Mouse (Mus musculus) midbrain, embryonic 11.5 days (tissue): ENCODE results near the gene Efcab3. TPM values are rescaled to one million over a fixed set of nuclear protein-coding genes. Genes with fewer than 3 reads are reported as not detected.

Source experiments
- ATAC-seq: fragments of 200-750 bp; cut with Nextera tagmentation; 2 replicates; pipeline ENCODE4 v1.8.0; 2017; ENCODE audit warnings: moderate TSS enrichment, moderate library complexity; ENCODE audit not compliant: low FRiP score
- DNase-seq: peaks from one replicate; pipeline ENCODE4 v3.0.0; 2015; ENCODE audit warnings: low spot score; ENCODE audit errors: missing footprints
- H3K27ac ChIP-seq: fragments of 300-500 bp; sonication (generic); 2 replicates; pipeline ENCODE4 v1.5.1; 2014; ENCODE audit warnings: low read depth, low read length
- H3K27me3 ChIP-seq: fragments of 300-500 bp; sonication (generic); 2 replicates; pipeline ENCODE4 v1.6.1; 2014; ENCODE audit warnings: mild to moderate bottlenecking, low read length, moderate library complexity, mixed read lengths; ENCODE audit not compliant: control insufficient read depth, insufficient read depth
- H3K36me3 ChIP-seq: fragments of 300-500 bp; sonication (generic); 2 replicates; pipeline ENCODE4 v1.6.1; 2014; ENCODE audit warnings: mild to moderate bottlenecking, low read length, moderate library complexity, mixed read lengths; ENCODE audit not compliant: control insufficient read depth, insufficient read depth
- H3K4me1 ChIP-seq: fragments of 300-500 bp; sonication (generic); 2 replicates; pipeline ENCODE4 v1.6.1; 2014; ENCODE audit warnings: low read length; ENCODE audit not compliant: control insufficient read depth, insufficient read depth
- H3K4me2 ChIP-seq: fragments of 300-500 bp; sonication (generic); 2 replicates; pipeline ENCODE4 v1.6.1; 2014; ENCODE audit warnings: mild to moderate bottlenecking, moderate library complexity
- H3K4me3 ChIP-seq: fragments of 300-500 bp; sonication (generic); 2 replicates; pipeline ENCODE4 v1.5.1; 2014; ENCODE audit warnings: low read depth, low read length
- H3K9ac ChIP-seq: fragments of 300-500 bp; sonication (generic); 2 replicates; pipeline ENCODE4 v1.6.1; 2014; ENCODE audit warnings: low read length
- H3K9me3 ChIP-seq: fragments of 300-500 bp; sonication (generic); 2 replicates; pipeline ENCODE4 v1.6.1; 2016; ENCODE audit warnings: low read length; ENCODE audit not compliant: control insufficient read depth
- WGBS: fragments of 180-500 bp; shearing (Covaris S2); extraction: QIAGEN DNeasy Blood & Tissue Kit; methylation state at CpG from one replicate; pipeline ENCODE4 v1.1.7; 2014; 5-methylcytosine and 5-hydroxymethylcytosine counted together
- polyA plus RNA-seq: library from polyadenylated mRNA; unstranded; fragments of >200 nt; fragmentation: Nextera tagmentation; extraction: Ambion mirVana; gene quantifications from 2 replicates; pipeline ENCODE4 v1.2.1, GENCODE M21; 2014

The Efcab3 gene
- polyA plus RNA-seq, 1 experiment from 2014 or later, result not detected

DNA sequence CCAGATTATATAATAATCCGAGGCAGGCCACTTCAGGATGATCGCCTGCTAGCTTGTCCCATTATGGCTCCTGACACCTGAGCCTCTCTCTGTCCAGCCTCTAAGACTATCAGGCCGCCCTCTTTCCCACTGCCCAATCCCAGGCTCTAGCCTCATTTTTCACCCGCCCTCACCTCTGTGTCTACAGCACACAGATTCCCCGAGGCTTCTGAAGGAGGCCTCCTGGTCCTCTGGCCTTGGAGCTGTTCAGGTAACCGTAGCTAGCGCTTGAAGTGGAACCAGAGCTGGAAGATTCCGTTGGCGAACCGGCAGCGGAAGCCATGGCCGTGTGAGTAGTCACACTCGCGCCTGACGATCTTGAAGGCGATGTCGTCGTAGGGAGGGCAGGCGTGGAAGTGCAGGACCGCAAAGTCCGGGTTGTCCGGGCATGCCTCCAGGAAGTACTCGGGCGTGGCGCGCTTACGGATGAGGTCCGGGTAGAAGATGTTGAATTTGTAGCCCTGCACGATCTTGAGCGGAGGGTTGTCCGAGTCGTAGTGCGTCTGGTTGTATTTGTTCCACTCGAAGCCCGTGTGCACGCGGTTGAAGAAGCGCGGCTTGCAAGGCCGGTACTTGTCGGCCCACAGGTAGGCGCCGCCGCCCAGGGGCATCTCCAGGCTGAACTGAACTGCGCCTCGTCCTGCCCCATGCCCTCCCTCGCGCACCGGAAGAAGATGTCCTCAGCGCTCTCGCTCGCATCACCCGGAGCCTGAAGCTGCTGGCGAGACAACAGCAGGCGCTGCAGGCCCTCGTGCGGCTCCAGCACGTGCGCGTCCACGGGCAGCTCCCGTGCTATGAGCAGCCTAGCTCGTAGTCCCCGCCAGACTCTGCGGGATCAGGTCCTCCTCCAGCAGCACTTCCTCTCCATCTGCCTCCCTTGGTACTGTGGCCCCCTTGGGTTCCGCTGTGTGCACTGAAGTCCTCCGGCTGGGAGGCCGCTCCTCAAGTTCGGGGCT lies 101.4 kb downstream of the Efcab3 start:
- ATAC-seq, result no peak
- Histone ChIP-seq H3K9me3 (peaks cover 9% of the 10 kb centered on the region), H3K9ac (no peak overlapping the region), H3K27me3 (no peaks in the 10 kb centered on the region), H3K4me1 (no peaks in the 10 kb centered on the region), H3K27ac (no peak overlapping the region), H3K4me2 (no peak overlapping the region), H3K36me3 (no peaks in the 10 kb centered on the region), H3K4me3 (no peak overlapping the region)
- DNase-seq, result no peak
- 83% methylated on average over 69 of the region's 69 CpGs for WGBS

DNA sequence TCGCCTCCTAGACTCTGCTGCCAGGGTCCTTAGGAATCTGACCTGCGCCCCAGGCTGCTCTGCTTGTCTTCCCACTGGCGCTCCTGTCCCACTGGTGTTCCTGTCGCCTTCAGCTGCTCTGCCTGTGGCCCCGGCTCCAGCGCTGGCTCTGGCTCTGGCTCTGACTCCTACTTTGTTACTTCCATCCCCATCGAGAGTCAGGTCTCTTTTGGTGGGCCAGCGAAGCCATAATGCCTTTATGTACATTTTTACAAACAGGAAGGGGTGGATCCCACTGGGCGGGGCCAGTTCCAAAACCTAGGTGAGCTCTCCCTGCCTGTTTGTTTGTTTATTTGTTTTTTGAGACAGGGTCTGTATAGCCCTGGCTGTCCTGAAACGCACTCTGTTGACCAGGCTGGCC lies 103.4 kb downstream of the Efcab3 start:
- DNase-seq (no peak), ATAC-seq (no peak)
- Histone ChIP-seq H3K36me3 (no peaks in the 10 kb centered on the region), H3K4me2 (no peak overlapping the region), H3K27me3 (no peaks in the 10 kb centered on the region), H3K9me3 (peaks cover 9% of the 10 kb centered on the region), H3K9ac (no peak overlapping the region), H3K4me3 (no peak overlapping the region), H3K27ac (no peak overlapping the region), H3K4me1 (no peaks in the 10 kb centered on the region)
- 88% methylated on average over 10 of the region's 10 CpGs for WGBS

Other genes starting within 250 kb of the Efcab3 start
- gene Mettl2, start 62.8 kb downstream of the Efcab3 start, polyA plus RNA-seq, result 41.4 and 46.9 TPM in 2 replicates
- not detected in 2 replicates for gene Gm10842, start 83.3 kb downstream of the Efcab3 start, polyA plus RNA-seq
- gene Tlk2, start 115.2 kb downstream of the Efcab3 start, polyA plus RNA-seq, result 29.4 and 33.1 TPM in 2 replicates
- 6.7 and 7.0 TPM in 2 replicates for gene Mrc2, start 229.1 kb downstream of the Efcab3 start, polyA plus RNA-seq